Mouse (Mus musculus) gastrocnemius, adult 2 months (tissue): ENCODE results near the gene Adgrl3. TPM values are rescaled to one million over a fixed set of nuclear protein-coding genes. Genes with fewer than 3 reads are reported as not detected.

Source experiments
- DNase-seq: peaks from one replicate; pipeline ENCODE4 v3.0.0; 2022
- H3K27ac ChIP-seq: fragments of 200-600 bp; 2 replicates; pipeline ENCODE4 v1.8.1; 2022; ENCODE audit warnings: mild to moderate bottlenecking
- H3K4me3 ChIP-seq: fragments of 200-600 bp; 2 replicates; pipeline ENCODE4 v1.8.1; 2022; ENCODE audit warnings: mild to moderate bottlenecking, moderate library complexity
- CTCF ChIP-seq: fragments of 200-600 bp; IDR thresholded peaks from 2 replicates; pipeline ENCODE4 v1.8.1; 2022; ENCODE audit warnings: antibody characterized with exemption, mild to moderate bottlenecking, moderate library complexity
- intact Hi-C: fragments of 180-260 bp; cut with DNase I; formaldehyde crosslinking; loops from one replicate; pipeline ENCODE4 v1.15.1; 2025
- total RNA-seq, 2 experiments: library from RNA; stranded (reverse); gene quantifications; 2 replicates each; pipeline ENCODE4 v1.2.3; 2021

Adgrl3 gene
- total RNA-seq, 2 experiments from 2014 or later = 0.51 to 0.73 TPM

DNA sequence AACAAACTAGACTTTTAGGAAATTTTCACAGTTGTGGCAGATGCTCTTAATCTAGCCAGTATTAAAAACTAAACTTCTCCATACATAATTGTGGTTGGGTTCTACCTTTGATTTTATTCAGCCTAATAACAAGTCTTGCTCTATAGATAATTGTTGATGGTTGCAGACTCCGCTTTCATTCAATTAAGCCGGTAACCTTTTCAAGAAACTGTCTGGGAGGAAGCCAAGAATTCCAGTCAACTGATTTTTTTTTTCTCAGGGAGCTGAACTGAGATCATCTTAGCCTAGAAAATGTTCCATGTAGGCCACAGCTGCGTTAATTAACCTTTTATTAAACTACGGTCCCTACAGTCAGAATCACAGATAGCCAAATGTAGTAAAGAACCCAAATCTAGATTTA, 65.2 kb downstream of the Adgrl3 start:
- H3K4me3 ChIP-seq = no peak overlapping the region
- H3K27ac ChIP-seq = no peak overlapping the region
- no peak for TF ChIP-seq CTCF
- no peak for DNase-seq
- intact Hi-C loops = loop anchor here (1.0 kb wide), 1 partner anchor 13 kb away; no protein-coding TSS in a partner anchor

DNA sequence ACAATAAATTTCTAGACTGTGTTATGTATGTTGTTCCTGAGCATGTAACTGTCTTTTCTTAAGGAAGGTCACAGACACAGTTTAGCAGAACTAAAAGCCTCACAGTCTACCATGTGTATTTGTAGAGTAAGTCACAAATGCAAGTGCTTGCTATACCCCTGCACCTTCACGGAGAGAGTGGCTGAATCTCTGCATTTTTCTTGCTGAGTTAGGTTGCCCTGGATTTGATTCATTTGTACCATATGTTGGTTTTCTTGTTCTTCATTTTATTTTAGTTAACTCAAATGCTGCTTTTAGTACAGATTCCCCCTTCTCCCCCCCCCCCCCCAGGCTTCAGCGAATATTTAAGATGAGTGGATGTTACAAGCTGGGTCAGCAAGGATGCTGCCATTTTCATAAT, 68.7 kb downstream of the Adgrl3 start:
- H3K27ac ChIP-seq = no peak overlapping the region
- no peak for DNase-seq
- intact Hi-C loops = no loop called here
- TF ChIP-seq CTCF = no peak
- no peak overlapping the region for H3K4me3 ChIP-seq

DNA sequence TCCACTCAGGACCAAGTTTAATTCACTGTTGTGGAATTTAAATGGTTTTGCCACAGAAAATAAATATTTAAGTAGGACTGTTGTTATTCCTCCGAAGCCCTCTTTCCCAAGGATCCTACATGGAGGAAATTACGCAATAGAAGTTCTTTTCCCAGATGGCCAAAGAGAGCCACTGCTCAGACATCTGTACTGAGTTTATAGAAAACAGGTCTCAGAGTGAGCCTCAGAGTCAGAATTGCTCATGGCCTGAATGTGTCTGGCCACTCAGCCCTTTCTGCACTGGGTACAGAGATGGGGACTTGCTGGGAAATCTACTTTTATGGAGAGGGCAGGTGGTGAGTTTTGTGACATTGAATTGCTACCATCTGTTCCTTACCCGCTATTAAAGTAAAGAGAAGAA, 74.7 kb downstream of the Adgrl3 start:
- intact Hi-C loops = no loop called here
- no peak for TF ChIP-seq CTCF
- no peak for DNase-seq

DNA sequence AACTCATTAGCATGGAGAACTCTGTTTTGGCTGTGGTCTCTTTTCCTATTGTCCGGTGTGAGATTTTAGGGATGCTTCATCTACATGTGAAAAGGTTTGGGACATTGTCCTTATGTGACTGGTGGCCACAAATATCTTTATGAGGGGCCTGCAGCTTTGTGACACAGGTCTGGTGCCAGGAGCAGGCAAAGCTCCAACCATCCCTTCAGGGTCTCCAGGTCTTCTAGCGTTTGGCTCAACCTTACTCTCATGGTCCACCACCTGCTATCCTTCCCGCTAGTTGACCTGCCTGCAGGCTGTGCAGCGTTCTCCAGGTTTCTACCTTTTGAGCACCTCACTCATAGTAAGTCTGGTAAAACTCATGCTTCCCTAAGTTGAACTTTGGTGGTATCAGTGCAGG, 77.2 kb downstream of the Adgrl3 start:
- no peak for TF ChIP-seq CTCF
- intact Hi-C loops = no loop called here
- no peak for DNase-seq
- no peak overlapping the region for H3K27ac ChIP-seq
- no peak overlapping the region for H3K4me3 ChIP-seq

More for the DNA sequence above, 74.7 kb downstream of the Adgrl3 start:
- no peak overlapping the region for H3K27ac ChIP-seq
- H3K4me3 ChIP-seq = no peak overlapping the region

DNA sequence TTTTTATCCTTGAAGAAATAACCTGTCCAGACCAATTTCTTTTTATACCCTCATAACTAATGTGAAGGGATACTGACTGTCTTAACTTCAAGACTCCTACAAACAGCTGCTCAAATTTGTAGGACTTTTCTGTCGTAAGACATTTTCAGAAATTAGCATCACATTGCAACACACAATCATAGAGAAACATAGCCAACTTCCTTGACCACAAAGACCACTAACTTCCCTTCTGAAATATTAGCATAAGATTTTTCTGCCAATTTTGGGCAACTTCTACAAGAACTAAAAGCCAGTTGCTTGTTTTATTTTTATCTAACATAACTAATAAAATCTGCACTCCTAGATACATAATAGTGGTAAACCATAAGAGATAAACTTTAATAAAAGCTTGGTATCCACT, 87.5 kb downstream of the Adgrl3 start:
- DNase-seq = no peak
- H3K4me3 ChIP-seq = no peak overlapping the region
- intact Hi-C loops = no loop called here
- TF ChIP-seq CTCF = no peak
- no peak overlapping the region for H3K27ac ChIP-seq

DNA sequence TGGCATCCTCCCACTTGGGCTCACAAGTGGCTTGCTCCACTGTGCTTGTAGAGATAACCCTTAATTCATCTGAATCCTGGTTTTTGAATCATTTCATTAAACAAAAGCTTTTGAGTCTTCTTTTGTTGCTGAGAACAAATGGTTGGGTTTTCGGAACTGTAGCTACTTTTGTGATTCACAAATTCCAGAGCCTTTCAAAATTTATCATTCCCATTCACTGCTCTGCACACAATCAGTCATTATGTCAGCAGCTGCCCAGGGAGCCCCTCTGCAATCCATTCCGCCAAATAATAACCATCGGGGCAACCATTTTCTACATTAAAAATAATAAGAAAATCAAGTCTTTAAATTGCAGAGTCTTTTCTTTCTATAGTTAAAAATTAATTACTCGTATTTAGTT, 104.5 kb downstream of the Adgrl3 start:
- intact Hi-C loops = no loop called here
- no peak for TF ChIP-seq CTCF
- no peak for DNase-seq

DNA sequence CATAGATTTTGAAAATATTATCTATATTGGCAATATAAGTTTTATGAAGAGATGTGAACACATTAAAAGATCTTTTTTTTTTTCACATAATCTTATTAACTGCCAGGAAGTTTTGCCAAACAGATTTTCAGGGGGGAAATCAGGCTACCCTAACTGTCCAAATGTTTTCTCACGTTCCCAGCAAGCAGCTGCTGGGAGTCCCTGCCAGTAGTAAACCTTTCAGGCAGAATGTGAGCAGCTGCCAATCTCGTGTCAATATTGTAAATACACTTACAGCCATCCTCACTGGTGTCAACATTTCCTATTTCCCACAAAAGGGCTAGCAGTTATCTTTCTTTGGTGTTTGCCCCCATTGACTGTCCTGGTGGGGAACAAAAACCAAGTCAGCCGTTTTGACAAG, 107.7 kb downstream of the Adgrl3 start:
- no peak for TF ChIP-seq CTCF
- Histone ChIP-seq H3K27ac (no peak overlapping the region), H3K4me3 (no peak overlapping the region)
- no peak for DNase-seq
- intact Hi-C loops = no loop called here

More for the DNA sequence above, 104.5 kb downstream of the Adgrl3 start:
- no peak overlapping the region for H3K27ac ChIP-seq
- H3K4me3 ChIP-seq = no peak overlapping the region

DNA sequence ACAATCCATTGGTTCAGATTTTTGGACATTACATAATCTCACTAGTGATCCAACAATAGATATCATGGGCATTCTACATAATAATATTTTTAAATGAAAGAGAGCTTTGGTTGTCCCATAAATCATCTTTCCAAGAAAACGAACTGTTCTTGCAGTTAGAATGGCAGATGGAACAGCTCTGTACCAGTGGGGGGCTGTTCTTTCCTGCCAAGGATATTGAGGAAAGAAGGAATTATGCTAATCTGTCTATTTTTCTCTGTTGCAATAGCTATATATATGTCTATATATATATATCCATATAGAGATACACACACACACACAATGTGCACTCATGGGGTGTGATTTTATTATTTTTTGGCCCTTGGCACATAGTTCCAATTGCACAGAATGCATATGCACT, 116.5 kb downstream of the Adgrl3 start:
- Histone ChIP-seq H3K27ac (no peak overlapping the region), H3K4me3 (no peak overlapping the region)
- DNase-seq = no peak
- no peak for TF ChIP-seq CTCF
- intact Hi-C loops = no loop called here

DNA sequence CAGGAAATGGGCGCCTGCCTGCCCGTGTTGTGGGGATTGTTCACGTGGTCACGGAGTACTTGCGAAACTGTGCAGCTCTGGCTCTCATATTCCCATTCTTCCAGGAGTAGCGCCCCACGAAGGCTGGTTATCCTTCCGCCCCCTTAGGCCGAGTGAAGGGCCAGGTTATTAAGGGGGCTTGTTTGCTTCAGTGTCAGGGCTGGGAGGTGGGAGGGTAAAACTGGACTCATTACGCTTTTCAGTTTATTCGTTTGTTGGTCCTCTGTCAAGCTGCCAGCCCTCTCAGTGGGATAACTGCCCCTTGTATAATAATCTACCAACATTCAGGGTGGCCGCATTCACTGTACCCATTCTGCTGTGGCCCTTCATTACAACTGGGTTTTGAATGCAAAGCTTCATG, 135.9 kb downstream of the Adgrl3 start:
- intact Hi-C loops = no loop called here
- Histone ChIP-seq H3K4me3 (no peak overlapping the region), H3K27ac (no peak overlapping the region)
- no peak for DNase-seq
- TF ChIP-seq CTCF = no peak

DNA sequence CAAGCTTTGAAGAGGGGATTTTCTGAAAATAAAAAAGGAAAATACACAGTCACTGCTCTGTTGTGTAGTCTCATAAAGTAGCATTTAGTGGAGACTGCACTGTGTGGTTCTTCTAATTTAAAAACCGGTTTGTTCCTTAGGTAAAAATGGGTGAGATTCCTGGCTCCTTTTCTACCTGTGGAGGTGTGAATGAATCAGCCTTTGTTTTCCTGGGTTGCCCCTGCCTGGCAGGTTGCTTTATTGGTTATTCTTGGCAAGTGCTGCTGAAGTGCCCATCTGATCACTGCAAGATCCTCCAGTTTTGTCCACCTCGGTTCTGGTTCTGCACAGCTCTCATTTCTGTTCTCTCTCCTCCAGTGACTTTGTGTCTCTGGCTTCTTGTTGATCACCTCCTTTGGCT, 136.3 kb downstream of the Adgrl3 start:
- Histone ChIP-seq H3K4me3 (no peak overlapping the region), H3K27ac (no peak overlapping the region)
- no peak for DNase-seq
- intact Hi-C loops = no loop called here
- TF ChIP-seq CTCF = no peak

DNA sequence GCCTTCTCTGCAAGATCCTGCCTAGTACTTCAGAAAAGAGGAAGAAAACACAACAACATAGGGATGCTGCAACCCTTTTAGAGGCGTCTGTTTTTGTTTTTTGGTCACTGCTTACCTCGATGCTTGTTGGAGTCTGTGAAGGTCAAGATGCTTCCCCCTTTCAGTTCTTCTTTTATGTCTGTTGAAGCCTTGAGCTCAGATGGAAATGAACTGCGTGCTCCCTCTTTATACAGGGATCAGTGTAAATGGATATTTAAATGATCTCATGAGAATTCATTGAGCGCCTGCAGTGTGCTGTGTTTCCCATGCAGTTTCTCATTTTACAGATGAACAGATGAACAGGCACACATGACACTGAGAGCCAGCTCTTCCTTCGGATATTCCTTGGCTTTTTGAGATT, 136.9 kb downstream of the Adgrl3 start:
- no peak for TF ChIP-seq CTCF
- DNase-seq = no peak
- Histone ChIP-seq H3K4me3 (no peak overlapping the region), H3K27ac (no peak overlapping the region)
- intact Hi-C loops = no loop called here

DNA sequence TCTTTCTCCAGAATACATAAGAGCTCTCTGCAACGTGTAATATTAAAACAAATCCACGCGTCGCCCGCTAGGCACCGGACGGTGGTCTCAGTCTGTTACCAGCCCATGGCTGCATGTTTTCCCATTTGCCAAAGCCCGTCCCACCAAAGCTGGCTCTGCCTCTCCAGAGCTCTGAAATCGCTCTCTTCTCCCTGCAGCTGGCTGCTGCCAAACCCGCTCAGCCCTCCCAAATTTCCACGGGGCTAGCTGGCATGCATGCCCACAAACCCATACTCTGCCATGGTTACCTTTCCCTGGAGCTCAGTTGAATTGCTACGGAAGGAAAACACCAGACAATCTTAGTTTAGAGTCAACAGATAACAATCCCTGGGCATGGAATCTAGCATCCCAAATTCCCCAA, 139.1 kb downstream of the Adgrl3 start:
- TF ChIP-seq CTCF = no peak
- no peak overlapping the region for H3K27ac ChIP-seq
- no peak overlapping the region for H3K4me3 ChIP-seq
- intact Hi-C loops = no loop called here
- no peak for DNase-seq

DNA sequence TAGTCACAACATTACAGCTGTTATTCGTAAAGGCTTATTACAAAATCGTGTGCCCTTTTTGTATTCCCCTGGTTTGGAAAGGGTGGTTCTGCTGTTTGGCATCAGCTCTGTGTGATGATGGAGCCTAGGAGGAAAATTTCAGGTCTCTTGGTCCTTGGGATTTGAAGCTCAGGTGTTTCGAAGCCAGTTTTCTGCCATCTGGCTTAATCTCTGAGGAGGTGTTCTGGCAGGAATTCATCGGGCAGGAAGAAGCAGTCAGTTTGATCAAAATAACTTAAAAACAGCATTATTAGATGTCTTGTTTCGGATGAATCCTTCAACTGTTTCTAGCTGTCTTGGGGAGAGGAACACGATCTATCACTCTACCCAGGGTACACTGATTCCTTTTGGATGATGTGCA, 140.5 kb downstream of the Adgrl3 start:
- DNase-seq = no peak
- H3K27ac ChIP-seq = no peak overlapping the region
- no peak overlapping the region for H3K4me3 ChIP-seq
- no peak for TF ChIP-seq CTCF
- intact Hi-C loops = no loop called here

DNA sequence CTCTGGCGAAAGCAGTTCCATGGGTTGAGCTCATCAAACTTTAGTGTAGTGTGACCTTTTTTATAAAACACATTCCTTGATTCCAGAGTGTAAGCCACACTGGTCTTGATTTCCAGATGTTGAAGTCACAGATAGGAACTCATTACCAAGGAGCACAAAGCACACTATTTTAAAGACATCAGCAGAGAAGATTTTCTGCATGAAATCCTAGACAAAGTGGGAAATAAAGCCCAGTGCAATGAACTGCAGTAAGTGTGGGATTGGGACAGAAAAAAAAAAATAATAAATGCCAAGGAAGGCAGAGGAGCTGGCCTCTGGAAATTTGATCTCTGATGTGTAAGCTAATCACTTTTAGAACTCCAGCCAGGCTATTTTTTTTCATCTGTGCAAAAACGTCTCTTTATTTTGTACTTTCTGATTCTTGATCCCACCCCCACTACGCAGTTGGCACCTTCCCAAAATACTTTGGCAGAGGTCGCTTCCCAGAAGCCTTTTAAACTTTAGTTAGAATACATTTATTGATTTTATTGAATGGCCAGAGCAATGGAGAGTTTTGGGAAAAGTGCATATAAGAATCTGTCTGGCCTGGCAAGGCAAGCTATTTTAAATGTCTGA, 169.0 kb downstream of the Adgrl3 start:
- no peak for TF ChIP-seq CTCF
- intact Hi-C loops = no loop called here
- H3K27ac ChIP-seq = no peak overlapping the region
- no peak for DNase-seq
- H3K4me3 ChIP-seq = no peak overlapping the region
